Mouse (Mus musculus) CD4-positive, CD25-positive, alpha-beta regulatory T cell, adult 4 months (primary cell): Measurements from ENCODE around the gene Tnfaip2. TPM values are rescaled to one million over a fixed set of nuclear protein-coding genes. Genes with fewer than 3 reads are reported as not detected.

Source experiments
- ATAC-seq: one replicate; pipeline ENCODE4 v1.8.0; 2017
- polyA plus RNA-seq, 2 experiments: library from polyadenylated mRNA; unstranded; fragments of 100-300 nt; shearing (Covaris generic); gene quantifications; one replicate each; pipeline ENCODE4 v1.2.1; 2017

The Tnfaip2 gene
- polyA plus RNA-seq, 2 experiments from 2014 or later = not detected

- ATAC-seq = no peak
These were observed 13.0 kb upstream of the Tnfaip2 start for GRCm38 (mm10) chr12:111428961-111429911.

- no peak for ATAC-seq
These were observed 12.0 kb upstream of the Tnfaip2 start for GRCm38 (mm10) chr12:111430049-111430867.

GRCm38 (mm10) chr12:111430868-111431817 is 11.1 kb upstream of the Tnfaip2 start:
- ATAC-seq = no peak

GRCm38 (mm10) chr12:111432097-111432496 is 10.2 kb upstream of the Tnfaip2 start:
- no peak for ATAC-seq

- no peak for ATAC-seq
These were observed 9.4 kb upstream of the Tnfaip2 start for GRCm38 (mm10) chr12:111432751-111433331.

- no peak for ATAC-seq
These were observed 8.0 kb upstream of the Tnfaip2 start for GRCm38 (mm10) chr12:111434164-111434744.

- ATAC-seq = no peak
These were observed 7.4 kb upstream of the Tnfaip2 start for GRCm38 (mm10) chr12:111434745-111435327.

GRCm38 (mm10) chr12:111436170-111436569 is 6.1 kb upstream of the Tnfaip2 start:
- ATAC-seq = no peak

- no peak for ATAC-seq
These were observed 5.6 kb upstream of the Tnfaip2 start for GRCm38 (mm10) chr12:111436640-111437039.

GRCm38 (mm10) chr12:111437222-111437900 is 4.9 kb upstream of the Tnfaip2 start:
- ATAC-seq = no peak

GRCm38 (mm10) chr12:111438850-111439249 is 3.4 kb upstream of the Tnfaip2 start:
- ATAC-seq = no peak

GRCm38 (mm10) chr12:111440701-111441373 is 1.4 kb upstream of the Tnfaip2 start:
- ATAC-seq = no peak

- ATAC-seq = no peak
These were observed 746 bp upstream of the Tnfaip2 start for GRCm38 (mm10) chr12:111441523-111441922.

- no peak for ATAC-seq
These were observed 972 bp downstream of the Tnfaip2 start for GRCm38 (mm10) chr12:111443011-111443870.

- ATAC-seq = no peak
These were observed 1.9 kb downstream of the Tnfaip2 start for GRCm38 (mm10) chr12:111443921-111444831.

- ATAC-seq = no peak
These were observed 3.1 kb downstream of the Tnfaip2 start for GRCm38 (mm10) chr12:111445161-111445889.
